Mouse (Mus musculus) lung, postnatal 0 days (tissue): ENCODE data around the gene Scaf11.

ENCODE experiments used
- CTCF ChIP-seq: IDR thresholded peaks from 2 replicates; pipeline ENCODE4 v1.5.1; 2016; ENCODE audit warnings: antibody characterized with exemption, mild to moderate bottlenecking
- EP300 ChIP-seq: IDR thresholded peaks from 2 replicates; pipeline ENCODE4 v1.6.1; 2016; ENCODE audit warnings: antibody characterized with exemption, mild to moderate bottlenecking, control low read depth

- no peak for TF ChIP-seq CTCF
- no peak for TF ChIP-seq EP300
Measured at GRCm38 (mm10) chr15:96365351-96365750, 95.3 kb downstream of the Scaf11 start.
